Mouse (Mus musculus) midbrain, embryonic 16.5 days (tissue): ENCODE measurements around the gene Glt6d1. TPM values are rescaled to one million over a fixed set of nuclear protein-coding genes. Genes with fewer than 3 reads are reported as not detected.

Source experiments
- ATAC-seq: fragments of 200-750 bp; cut with Nextera tagmentation; 2 replicates; pipeline ENCODE4 v1.8.0; 2017; ENCODE audit warnings: moderate TSS enrichment
- H3K27ac ChIP-seq: fragments of 300-500 bp; sonication (generic); 2 replicates; pipeline ENCODE4 v1.5.1; 2014; ENCODE audit warnings: mild to moderate bottlenecking, low read length, mixed read lengths
- H3K27me3 ChIP-seq: fragments of 300-500 bp; sonication (generic); 2 replicates; pipeline ENCODE4 v1.6.1; 2014; ENCODE audit warnings: low read depth, low read length, mixed read lengths; ENCODE audit not compliant: control insufficient read depth, insufficient read depth
- H3K36me3 ChIP-seq: fragments of 300-500 bp; sonication (generic); 2 replicates; pipeline ENCODE4 v1.6.1; 2014; ENCODE audit warnings: mild to moderate bottlenecking, low read length, moderate library complexity, mixed read lengths; ENCODE audit not compliant: control insufficient read depth, insufficient read depth
- H3K4me1 ChIP-seq: fragments of 300-500 bp; sonication (generic); 2 replicates; pipeline ENCODE4 v1.6.1; 2014; ENCODE audit warnings: mild to moderate bottlenecking, low read length, mixed read lengths; ENCODE audit not compliant: control insufficient read depth, insufficient read depth
- H3K4me2 ChIP-seq: fragments of 300-500 bp; sonication (generic); 2 replicates; pipeline ENCODE4 v1.6.1; 2014; ENCODE audit warnings: mild to moderate bottlenecking, low read length, mixed read lengths
- H3K4me3 ChIP-seq: fragments of 300-500 bp; sonication (generic); 2 replicates; pipeline ENCODE4 v1.5.1; 2014; ENCODE audit warnings: low read depth, mild to moderate bottlenecking, low read length, moderate library complexity, mixed read lengths
- H3K9ac ChIP-seq: fragments of 300-500 bp; sonication (generic); 2 replicates; pipeline ENCODE4 v1.6.1; 2014; ENCODE audit warnings: low read depth, low read length, mixed read lengths
- H3K9me3 ChIP-seq: fragments of 300-500 bp; sonication (generic); replicated peaks from 2 replicates; pipeline ENCODE4 v1.6.1; 2014; ENCODE audit warnings: mild to moderate bottlenecking, low read length, mixed read lengths; ENCODE audit not compliant: control insufficient read depth, poor library complexity, severe bottlenecking
- WGBS: fragments of 180-500 bp; shearing (Covaris S2); extraction: QIAGEN DNeasy Blood & Tissue Kit; methylation state at CpG from one replicate; pipeline ENCODE4 v1.1.7; 2014; 5-methylcytosine and 5-hydroxymethylcytosine counted together
- polyA plus RNA-seq: library from polyadenylated mRNA; unstranded; fragments of >200 nt; fragmentation: Nextera tagmentation; extraction: Ambion mirVana; gene quantifications from 2 replicates; pipeline ENCODE4 v1.2.1, GENCODE M21; 2015

Gene Glt6d1
- polyA plus RNA-seq, 1 experiment from 2014 or later: not detected

- Histone ChIP-seq H3K9ac (no peak overlapping the region), H3K4me2 (no peak overlapping the region), H3K27me3 (no peaks in the 10 kb centered on the region), H3K27ac (no peak overlapping the region), H3K9me3 (no peaks in the 10 kb centered on the region), H3K4me1 (no peaks in the 10 kb centered on the region), H3K36me3 (no peaks in the 10 kb centered on the region), H3K4me3 (no peak overlapping the region)
- WGBS: 91% methylated on average over 3 of the region's 3 CpGs
- no peak for ATAC-seq
Observed at GRCm38 (mm10) chr2:25824751-25825150, 9.1 kb upstream of the Glt6d1 start.

- no peaks in the 10 kb centered on the region for H3K4me1 ChIP-seq
- no peaks in the 10 kb centered on the region for H3K27me3 ChIP-seq
- no peak within 1 kb of the TSS for H3K9ac ChIP-seq
- H3K4me2 ChIP-seq: no peak within 1 kb of the TSS
- no peak for ATAC-seq
- H3K36me3 ChIP-seq: no peaks in the 10 kb centered on the region
- WGBS: 75% methylated on average over 1 of the region's 1 CpGs
- no peaks in the 10 kb centered on the region for H3K9me3 ChIP-seq
- H3K4me3 ChIP-seq: no peak within 1 kb of the TSS
- H3K27ac ChIP-seq: no peak within 1 kb of the TSS
Observed at GRCm38 (mm10) chr2:25822806-25823205, 7.2 kb upstream of the Glt6d1 start, which contains the start of gene Lcn9. Gene Lcn9 (plus strand): TSS chr2:25823153.

DNA sequence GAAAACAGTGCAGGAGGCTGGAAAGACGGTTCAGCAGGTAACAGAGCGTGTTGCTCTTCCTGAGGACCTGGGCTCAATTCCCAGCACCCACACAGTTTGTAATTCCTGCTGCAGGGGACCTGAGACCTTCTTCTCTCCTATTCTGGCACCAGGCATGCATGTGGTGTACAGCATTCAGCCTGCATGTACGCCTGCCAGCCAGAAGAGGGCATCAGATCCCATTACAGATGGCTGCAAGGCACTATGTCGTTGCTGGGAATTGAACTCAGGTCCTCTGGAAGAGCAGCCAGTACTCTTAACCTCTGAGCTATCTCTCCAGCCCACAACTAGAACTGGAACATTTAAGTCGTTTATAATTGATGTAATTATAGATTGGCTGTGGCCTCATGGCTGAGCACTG is 2.3 kb downstream of the Glt6d1 start:
- Histone ChIP-seq H3K27me3 (no peaks in the 10 kb centered on the region), H3K9me3 (no peaks in the 10 kb centered on the region)
- WGBS: 84% methylated on average over 5 of the region's 5 CpGs

GRCm38 (mm10) chr2:25811711-25812110 is 3.9 kb downstream of the Glt6d1 start:
- no peak overlapping the region for H3K9ac ChIP-seq
- H3K4me3 ChIP-seq: no peak overlapping the region
- H3K36me3 ChIP-seq: no peaks in the 10 kb centered on the region
- no peak overlapping the region for H3K27ac ChIP-seq
- H3K4me2 ChIP-seq: no peak overlapping the region
- WGBS: 72% methylated on average over 2 of the region's 2 CpGs
- H3K27me3 ChIP-seq: no peaks in the 10 kb centered on the region
- no peak for ATAC-seq
- H3K9me3 ChIP-seq: no peaks in the 10 kb centered on the region
- H3K4me1 ChIP-seq: no peaks in the 10 kb centered on the region

More for the DNA sequence above, 2.3 kb downstream of the Glt6d1 start:
- H3K36me3 ChIP-seq: no peaks in the 10 kb centered on the region
- H3K9ac ChIP-seq: no peak overlapping the region
- no peak overlapping the region for H3K4me2 ChIP-seq
- no peak overlapping the region for H3K4me3 ChIP-seq
- no peak overlapping the region for H3K27ac ChIP-seq
- no peak for ATAC-seq
- no peaks in the 10 kb centered on the region for H3K4me1 ChIP-seq

DNA sequence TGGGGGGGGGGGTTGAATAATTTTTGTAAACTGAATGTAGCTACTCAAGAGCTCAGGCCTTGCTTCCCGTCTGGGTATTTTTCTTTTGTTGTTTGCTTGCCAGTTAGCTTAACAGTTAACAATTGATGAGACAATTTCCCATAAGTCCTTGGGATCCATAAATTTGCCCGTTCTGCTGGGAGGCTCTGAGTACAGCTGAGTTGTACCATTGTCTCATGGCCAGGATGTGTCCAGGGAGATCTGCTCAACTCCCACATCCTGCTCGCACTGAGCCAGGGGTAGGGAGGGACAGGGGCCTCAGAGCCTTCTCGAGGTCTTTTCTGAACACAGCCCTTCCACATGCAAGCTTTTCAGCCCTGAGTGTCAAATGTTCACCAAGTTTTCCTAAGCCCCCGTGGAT is 17.6 kb downstream of the Glt6d1 start:
- H3K4me1 ChIP-seq: no peaks in the 10 kb centered on the region; the same call in none of the 2 replicates
- no peak overlapping the region for H3K9ac ChIP-seq
- H3K27me3 ChIP-seq: no peaks in the 10 kb centered on the region
- H3K4me2 ChIP-seq: no peak overlapping the region
- no peak overlapping the region for H3K4me3 ChIP-seq
- no peaks in the 10 kb centered on the region for H3K9me3 ChIP-seq
- no peak overlapping the region for H3K27ac ChIP-seq
- no peak for ATAC-seq
- no peaks in the 10 kb centered on the region for H3K36me3 ChIP-seq
- WGBS: 33% methylated on average over 5 of the region's 5 CpGs

DNA sequence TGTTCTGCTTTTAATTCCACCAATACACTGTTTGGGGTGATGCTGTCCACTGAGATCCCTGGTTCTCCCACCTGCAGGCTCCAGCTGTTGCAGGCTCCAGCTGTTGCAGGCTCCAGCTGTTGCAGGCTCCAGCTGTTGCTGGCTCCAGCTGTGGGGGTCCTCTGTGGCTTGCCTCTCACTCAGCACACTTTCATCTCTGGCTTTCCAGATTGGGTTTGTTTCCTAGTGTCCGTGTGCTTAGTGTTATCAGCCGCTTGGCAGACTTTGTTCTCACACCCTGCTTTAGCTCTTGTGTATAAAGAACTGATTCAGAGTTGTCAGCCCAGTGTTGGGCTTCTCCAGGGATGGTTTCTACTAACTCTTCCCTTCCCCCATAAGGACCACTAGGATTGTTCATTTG is 18.0 kb downstream of the Glt6d1 start:
- H3K4me1 ChIP-seq: no peaks in the 10 kb centered on the region; the same call in none of the 2 replicates
- 51% methylated on average over 2 of the region's 2 CpGs for WGBS

GRCm38 (mm10) chr2:25789092-25789491 is 26.6 kb downstream of the Glt6d1 start:
- ATAC-seq: no peak
- Histone ChIP-seq H3K36me3 (no peaks in the 10 kb centered on the region), H3K4me3 (no peak overlapping the region), H3K9me3 (no peaks in the 10 kb centered on the region), H3K4me2 (no peak overlapping the region), H3K27ac (no peak overlapping the region), H3K4me1 (no peaks in the 10 kb centered on the region), H3K9ac (no peak overlapping the region), H3K27me3 (no peaks in the 10 kb centered on the region)
- 93% methylated on average over 3 of the region's 3 CpGs for WGBS

More for the DNA sequence above, 18.0 kb downstream of the Glt6d1 start:
- Histone ChIP-seq H3K36me3 (no peaks in the 10 kb centered on the region), H3K4me3 (no peak overlapping the region), H3K9ac (no peak overlapping the region), H3K4me2 (no peak overlapping the region), H3K27me3 (no peaks in the 10 kb centered on the region), H3K27ac (no peak overlapping the region), H3K9me3 (no peaks in the 10 kb centered on the region)
- ATAC-seq: no peak

- no peak overlapping the region for H3K4me3 ChIP-seq
- H3K27ac ChIP-seq: no peak overlapping the region
- H3K4me2 ChIP-seq: no peak overlapping the region
- no peaks in the 10 kb centered on the region for H3K36me3 ChIP-seq
- no peaks in the 10 kb centered on the region for H3K9me3 ChIP-seq
- H3K4me1 ChIP-seq: no peaks in the 10 kb centered on the region
- H3K27me3 ChIP-seq: no peaks in the 10 kb centered on the region
- H3K9ac ChIP-seq: no peak overlapping the region
- no peak for ATAC-seq
- 67% methylated on average over 5 of the region's 5 CpGs for WGBS
Observed at GRCm38 (mm10) chr2:25785573-25786322, 29.9 kb downstream of the Glt6d1 start.

DNA sequence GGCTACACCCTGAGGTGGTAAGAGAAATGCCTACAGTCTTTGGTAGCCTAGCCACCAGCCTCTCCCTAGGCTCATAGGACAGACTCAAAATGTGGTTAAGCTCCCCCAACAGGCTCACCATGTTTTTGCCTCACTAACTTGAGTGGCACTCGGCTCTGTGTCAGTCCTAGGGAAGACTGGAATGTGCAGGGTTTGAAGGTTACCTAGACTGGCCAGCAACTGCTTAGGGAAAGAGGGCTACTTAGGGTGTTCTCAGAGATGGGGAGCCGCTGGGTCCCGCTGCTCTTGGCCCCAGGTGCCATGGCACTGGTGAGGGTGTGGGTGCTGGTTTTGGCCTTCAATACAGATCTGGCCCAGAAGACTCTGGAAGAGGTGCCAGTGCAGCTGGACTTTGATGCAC is 33.7 kb downstream of the Glt6d1 start, which contains the start of gene Gm13539:
TSS of gene Gm13539 (plus strand) at position 301 of the 400 bp plus-strand sequence.
- Histone ChIP-seq H3K36me3 (no peaks in the 10 kb centered on the region), H3K4me1 (no peaks in the 10 kb centered on the region), H3K4me2 (no peak within 1 kb of the TSS), H3K27ac (no peak within 1 kb of the TSS), H3K27me3 (no peaks in the 10 kb centered on the region), H3K4me3 (no peak within 1 kb of the TSS), H3K9me3 (no peaks in the 10 kb centered on the region), H3K9ac (no peak within 1 kb of the TSS)
- WGBS: 78% methylated on average over 3 of the region's 3 CpGs
- ATAC-seq: no peak
